Mouse (Mus musculus): ENCODE results near the gene Olfr175-ps1.

- TF ChIP-seq GATA1 (IDR thresholded peaks at IDR 0.05; ENCODE audit: low read length) (no peak), TAL1 (IDR thresholded peaks at IDR 0.05; ENCODE audit: low read length) (no peak)
Measured at GRCm38 (mm10) chr16:58800168-58800567, 26.4 kb downstream of the Olfr175-ps1 start, which contains the start of gene Olfr173.

All from erythroblast, embryonic 14.5 days (primary cell).